Comparison of ENCODE assay signal across 9 mouse cellular contexts in genomic region chr11:106268326-106269059, GRCm38 (mm10). TPM values are rescaled to one million over a fixed set of nuclear protein-coding genes. Genes with fewer than 3 reads are reported as not detected.
DNase-seq lines count a peak whose midpoint lies in the region; ATAC-seq and TF ChIP-seq lines count a peak whose summit lies in the region.
"Had no signal": no experiment of that assay in that cellular context is flagged by ENCODE, and none has a peak within 500 bp of the region (broad histone marks: within the 10 kb centered on the region; RNA-seq: fewer than 3 reads in every experiment).

No protein-coding gene starts in this region.

- no peak overlapping the region for H3K4me3 ChIP-seq in embryonic facial prominence, embryonic 12.5 days
- H3K4me3 ChIP-seq in heart, embryonic 12.5 days = no peak overlapping the region
- peak overlapping the region; percentile 18; the same call in 1 of the 2 replicates for H3K4me3 ChIP-seq in kidney, embryonic 15.5 days (replicated peaks)
- no peak overlapping the region for H3K4me3 ChIP-seq in liver, embryonic 14.5 days (ENCODE audit: insufficient read depth in 1 of 2, low read depth in 2 of 2, low read length in 2 of 2)
- H3K4me3 ChIP-seq in neural tube, embryonic 15.5 days (replicated peaks) = no peak overlapping the region; the same call in 1 of the 2 replicates

- peaks cover 40% of the 10 kb centered on the region for H3K36me3 ChIP-seq in embryonic facial prominence, embryonic 12.5 days
- H3K36me3 ChIP-seq in heart, embryonic 12.5 days = peaks cover 41% of the 10 kb centered on the region
- H3K36me3 ChIP-seq in kidney, embryonic 15.5 days = peaks cover 50% of the 10 kb centered on the region
- peaks cover 35% of the 10 kb centered on the region for H3K36me3 ChIP-seq in liver, embryonic 14.5 days (replicated peaks; ENCODE audit: control insufficient read depth, insufficient read depth, low read depth)
- peaks cover 38% of the 10 kb centered on the region for H3K36me3 ChIP-seq in neural tube, embryonic 15.5 days

- ATAC-seq in embryonic facial prominence, embryonic 12.5 days (ENCODE audit: insufficient number of reproducible peaks, insufficient read depth, low FRiP score, low TSS enrichment) = no peak
- no peak for ATAC-seq in heart, embryonic 12.5 days (ENCODE audit: insufficient number of reproducible peaks, low FRiP score)
- no peak for ATAC-seq in kidney, embryonic 15.5 days (replicated peaks; ENCODE audit: low FRiP score)
- no peak for ATAC-seq in liver, embryonic 14.5 days (ENCODE audit: insufficient read depth)
- no peak for ATAC-seq in neural tube, embryonic 15.5 days (ENCODE audit: low FRiP score)
- no peak for ATAC-seq in erythroid progenitor cell, adult 5-6 weeks (replicated peaks; ENCODE audit: low FRiP score, poor library complexity, severe bottlenecking)

- H3K4me2 ChIP-seq in embryonic facial prominence, embryonic 12.5 days (replicated peaks) = peak overlapping the region; percentile 29
- peak overlapping the region; percentile 5; the same call in 1 of the 2 replicates for H3K4me2 ChIP-seq in heart, embryonic 12.5 days
- H3K4me2 ChIP-seq in kidney, embryonic 15.5 days = peak overlapping the region; percentile 45
- H3K4me2 ChIP-seq in liver, embryonic 14.5 days (ENCODE audit: low read depth) = 0 out of 2 replicates have a peak overlapping the region, but pooled peaks have one; percentile 6
- peak overlapping the region; percentile 34 for H3K4me2 ChIP-seq in neural tube, embryonic 15.5 days

- H3K4me1 ChIP-seq in embryonic facial prominence, embryonic 12.5 days = peaks cover 35% of the 10 kb centered on the region
- H3K4me1 ChIP-seq in heart, embryonic 12.5 days (replicated peaks) = peaks cover 44% of the 10 kb centered on the region
- H3K4me1 ChIP-seq in kidney, embryonic 15.5 days = peaks cover 47% of the 10 kb centered on the region
- peaks cover 13 to 19% of the 10 kb centered on the region in 2 experiments for H3K4me1 ChIP-seq in liver, embryonic 14.5 days (replicated peaks; ENCODE audit: control insufficient read depth in 2 of 2, insufficient read depth in 2 of 2, low read length in 1 of 2)
- H3K4me1 ChIP-seq in neural tube, embryonic 15.5 days = peaks cover 55% of the 10 kb centered on the region

- H3K9me3 ChIP-seq in embryonic facial prominence, embryonic 12.5 days = no peaks in the 10 kb centered on the region
- H3K9me3 ChIP-seq in heart, embryonic 12.5 days (replicated peaks) = no peaks in the 10 kb centered on the region
- no peaks in the 10 kb centered on the region for H3K9me3 ChIP-seq in kidney, embryonic 15.5 days (replicated peaks)
- no peaks in the 10 kb centered on the region for H3K9me3 ChIP-seq in liver, embryonic 14.5 days (ENCODE audit: control insufficient read depth, low read length)
- H3K9me3 ChIP-seq in neural tube, embryonic 15.5 days (replicated peaks) = no peaks in the 10 kb centered on the region

- peak overlapping the region; percentile 69 for H3K27ac ChIP-seq in embryonic facial prominence, embryonic 12.5 days
- H3K27ac ChIP-seq in heart, embryonic 12.5 days (ENCODE audit: poor library complexity, severe bottlenecking) = no peak overlapping the region
- H3K27ac ChIP-seq in kidney, embryonic 15.5 days = peak overlapping the region; percentile 83
- no peak overlapping the region; the same call in 1 of the 2 replicates for H3K27ac ChIP-seq in liver, embryonic 14.5 days
- H3K27ac ChIP-seq in neural tube, embryonic 15.5 days (replicated peaks) = peak overlapping the region; percentile 82

- TF ChIP-seq EP300 in liver, embryonic 14.5 days (IDR thresholded peaks at IDR 0.05; ENCODE audit: low read depth) = no peak

- WGBS in embryonic facial prominence, embryonic 12.5 days = 40% methylated on average over 8 of the region's 8 CpGs
- 60% methylated on average over 8 of the region's 8 CpGs for WGBS in heart, embryonic 12.5 days
- WGBS in kidney, embryonic 15.5 days = 28% methylated on average over 8 of the region's 8 CpGs
- WGBS in liver, embryonic 14.5 days (ENCODE audit: insufficient replicate concordance) = 63% methylated on average over 8 of the region's 8 CpGs
- WGBS in neural tube, embryonic 15.5 days = 25% methylated on average over 8 of the region's 8 CpGs

- TF ChIP-seq CTCF in liver, embryonic 14.5 days (IDR thresholded peaks at IDR 0.05; ENCODE audit: low read depth) = no peak

- H3K27me3 ChIP-seq in embryonic facial prominence, embryonic 12.5 days = no peaks in the 10 kb centered on the region
- no peaks in the 10 kb centered on the region for H3K27me3 ChIP-seq in heart, embryonic 12.5 days (replicated peaks)
- no peaks in the 10 kb centered on the region for H3K27me3 ChIP-seq in kidney, embryonic 15.5 days
- no peaks in the 10 kb centered on the region for H3K27me3 ChIP-seq in liver, embryonic 14.5 days (ENCODE audit: control insufficient read depth, insufficient read depth, low read length)
- no peaks in the 10 kb centered on the region for H3K27me3 ChIP-seq in neural tube, embryonic 15.5 days (replicated peaks)

- H3K9ac ChIP-seq in embryonic facial prominence, embryonic 12.5 days = peak overlapping the region; percentile 7; the same call in 1 of the 2 replicates
- no peak overlapping the region for H3K9ac ChIP-seq in heart, embryonic 12.5 days
- peak overlapping the region; percentile 35 for H3K9ac ChIP-seq in kidney, embryonic 15.5 days
- H3K9ac ChIP-seq in liver, embryonic 14.5 days (replicated peaks) = no peak overlapping the region
- H3K9ac ChIP-seq in neural tube, embryonic 15.5 days (replicated peaks) = peak overlapping the region; percentile 34; the same call in 1 of the 2 replicates

- DNase-seq in right cerebral cortex, adult 18-20 months = peak; percentile 67
- no peak for DNase-seq in right cerebral cortex, postnatal 4 days
- no peak for DNase-seq in liver, embryonic 14.5 days (ENCODE audit: low read depth in 3 of 3, low spot score in 3 of 3)

RNA-seq across cellular contexts. Expression of gene Smarcd2, which starts 4.3 kb away (rescaled TPM):
- 71.5 and 75.1 TPM in 2 replicates for polyA plus RNA-seq in embryonic facial prominence, embryonic 12.5 days (2016; fragmentation: Nextera tagmentation; extraction: Ambion mirVana)
- 24.6 and 25.3 TPM in 2 replicates for polyA plus RNA-seq in heart, embryonic 12.5 days (2016; fragmentation: Nextera tagmentation; extraction: Ambion mirVana)
- polyA plus RNA-seq in kidney, embryonic 15.5 days (2015; fragmentation: Nextera tagmentation; extraction: Ambion mirVana) = 57.8 and 59.0 TPM in 2 replicates
- polyA plus RNA-seq in liver, embryonic 14.5 days (2012; rRNA removed) = 38.8 and 39.1 TPM in 2 replicates
- polyA plus RNA-seq in liver, embryonic 14.5 days (2014; fragmentation: Nextera tagmentation; extraction: Ambion mirVana) = 23.9 and 29.0 TPM in 2 replicates
- 14.2 and 29.1 TPM in 2 replicates for polyA plus RNA-seq in neural tube, embryonic 15.5 days (2015; fragmentation: Nextera tagmentation; extraction: Ambion mirVana)
- total RNA-seq in erythroid progenitor cell, adult 5-6 weeks (2015; ENCODE audit: low replicate concordance) = 36.0 and 49.0 TPM in 2 replicates
- 119 and 162 TPM in 2 replicates for total RNA-seq in erythroid progenitor cell, adult 5-6 weeks (2017; ENCODE audit: low replicate concordance)

RNA-seq across cellular contexts. Expression of gene Tcam1, which starts 8.0 kb away (rescaled TPM):
- 0.24 and 0.47 TPM in 2 replicates for polyA plus RNA-seq in embryonic facial prominence, embryonic 12.5 days (2016; fragmentation: Nextera tagmentation; extraction: Ambion mirVana)
- 0.05 and 0.06 TPM in 2 replicates for polyA plus RNA-seq in heart, embryonic 12.5 days (2016; fragmentation: Nextera tagmentation; extraction: Ambion mirVana)
- polyA plus RNA-seq in kidney, embryonic 15.5 days (2015; fragmentation: Nextera tagmentation; extraction: Ambion mirVana) = 0.65 and 0.82 TPM in 2 replicates
- 0.17 and 0.20 TPM in 2 replicates for polyA plus RNA-seq in liver, embryonic 14.5 days (2012; rRNA removed)
- polyA plus RNA-seq in liver, embryonic 14.5 days (2014; fragmentation: Nextera tagmentation; extraction: Ambion mirVana) = 0.09 and 0.18 TPM in 2 replicates
- 0.15 and 0.29 TPM in 2 replicates for polyA plus RNA-seq in neural tube, embryonic 15.5 days (2015; fragmentation: Nextera tagmentation; extraction: Ambion mirVana)
- not detected in 2 replicates for total RNA-seq in erythroid progenitor cell, adult 5-6 weeks (2015; ENCODE audit: low replicate concordance)
- not detected in 2 replicates for total RNA-seq in erythroid progenitor cell, adult 5-6 weeks (2017; ENCODE audit: low replicate concordance)

RNA-seq across cellular contexts. Expression of gene Psmc5, which starts 12.5 kb away (rescaled TPM):
- polyA plus RNA-seq in embryonic facial prominence, embryonic 12.5 days (2016; fragmentation: Nextera tagmentation; extraction: Ambion mirVana) = 315 and 316 TPM in 2 replicates
- polyA plus RNA-seq in heart, embryonic 12.5 days (2016; fragmentation: Nextera tagmentation; extraction: Ambion mirVana) = 247 and 253 TPM in 2 replicates
- polyA plus RNA-seq in kidney, embryonic 15.5 days (2015; fragmentation: Nextera tagmentation; extraction: Ambion mirVana) = 303 and 306 TPM in 2 replicates
- 59.6 and 107 TPM in 2 replicates for polyA plus RNA-seq in liver, embryonic 14.5 days (2012; rRNA removed)
- polyA plus RNA-seq in liver, embryonic 14.5 days (2014; fragmentation: Nextera tagmentation; extraction: Ambion mirVana) = 123 and 132 TPM in 2 replicates
- 328 and 329 TPM in 2 replicates for polyA plus RNA-seq in neural tube, embryonic 15.5 days (2015; fragmentation: Nextera tagmentation; extraction: Ambion mirVana)
- 41.5 and 42.5 TPM in 2 replicates for total RNA-seq in erythroid progenitor cell, adult 5-6 weeks (2015; ENCODE audit: low replicate concordance)
- total RNA-seq in erythroid progenitor cell, adult 5-6 weeks (2017; ENCODE audit: low replicate concordance) = 33.4 and 66.2 TPM in 2 replicates

RNA-seq across cellular contexts. Expression of gene Ftsj3, which starts 12.6 kb away (rescaled TPM):
- 63.3 and 67.0 TPM in 2 replicates for polyA plus RNA-seq in embryonic facial prominence, embryonic 12.5 days (2016; fragmentation: Nextera tagmentation; extraction: Ambion mirVana)
- polyA plus RNA-seq in heart, embryonic 12.5 days (2016; fragmentation: Nextera tagmentation; extraction: Ambion mirVana) = 45.3 and 45.9 TPM in 2 replicates
- 64.3 and 70.2 TPM in 2 replicates for polyA plus RNA-seq in kidney, embryonic 15.5 days (2015; fragmentation: Nextera tagmentation; extraction: Ambion mirVana)
- polyA plus RNA-seq in liver, embryonic 14.5 days (2012; rRNA removed) = 15.5 and 25.7 TPM in 2 replicates
- polyA plus RNA-seq in liver, embryonic 14.5 days (2014; fragmentation: Nextera tagmentation; extraction: Ambion mirVana) = 36.8 and 40.1 TPM in 2 replicates
- polyA plus RNA-seq in neural tube, embryonic 15.5 days (2015; fragmentation: Nextera tagmentation; extraction: Ambion mirVana) = 31.1 and 40.6 TPM in 2 replicates
- total RNA-seq in erythroid progenitor cell, adult 5-6 weeks (2015; ENCODE audit: low replicate concordance) = 6.5 and 13.8 TPM in 2 replicates
- total RNA-seq in erythroid progenitor cell, adult 5-6 weeks (2017; ENCODE audit: low replicate concordance) = 19.1 and 20.7 TPM in 2 replicates

RNA-seq across cellular contexts. Expression of gene Gh, which starts 33.2 kb away (rescaled TPM):
- polyA plus RNA-seq in embryonic facial prominence, embryonic 12.5 days (2016; fragmentation: Nextera tagmentation; extraction: Ambion mirVana) = not detected in 2 replicates
- polyA plus RNA-seq in heart, embryonic 12.5 days (2016; fragmentation: Nextera tagmentation; extraction: Ambion mirVana) = not detected in 2 replicates
- not detected in 2 replicates for polyA plus RNA-seq in kidney, embryonic 15.5 days (2015; fragmentation: Nextera tagmentation; extraction: Ambion mirVana)
- polyA plus RNA-seq in liver, embryonic 14.5 days (2012; rRNA removed) = not detected in 2 replicates
- not detected in 2 replicates for polyA plus RNA-seq in liver, embryonic 14.5 days (2014; fragmentation: Nextera tagmentation; extraction: Ambion mirVana)
- not detected in 2 replicates for polyA plus RNA-seq in neural tube, embryonic 15.5 days (2015; fragmentation: Nextera tagmentation; extraction: Ambion mirVana)
- not detected in 2 replicates for total RNA-seq in erythroid progenitor cell, adult 5-6 weeks (2015; ENCODE audit: low replicate concordance)
- 2.7 TPM in 1 of 2 replicates, not detected in the other for total RNA-seq in erythroid progenitor cell, adult 5-6 weeks (2017; ENCODE audit: low replicate concordance)
- total RNA-seq: layer of hippocampus, postnatal 25 days had no signal

Comparison
In these comparisons a context has a peak if more than half of its experiments do, and no peak if none do; other contexts are left out.
1. H3K27ac ChIP-seq: peak in embryonic facial prominence, embryonic 12.5 days (single experiment), kidney, embryonic 15.5 days (single experiment) and neural tube, embryonic 15.5 days (single experiment); none in heart, embryonic 12.5 days (single experiment) and liver, embryonic 14.5 days (single experiment).
2. H3K9ac ChIP-seq: peak in embryonic facial prominence, embryonic 12.5 days (single experiment), kidney, embryonic 15.5 days (single experiment) and neural tube, embryonic 15.5 days (single experiment); none in heart, embryonic 12.5 days (single experiment) and liver, embryonic 14.5 days (single experiment).
3. Peak in every context shown above with its lines, with median percentiles within 50 percentile points of each other: H3K4me2 ChIP-seq.